Mouse (Mus musculus): ENCODE results near the gene Vat1. TPM values are rescaled to one million over a fixed set of nuclear protein-coding genes. Genes with fewer than 3 reads are reported as not detected.

Vat1 gene
- total RNA-seq, 2 experiments from 2014 or later = 25.3 to 27.7 TPM

- TF ChIP-seq CTCF (conservative IDR thresholded peaks at IDR 0.05) = peak; percentile 52
- DNase-seq (ENCODE audit: low spot score in 2 of 2) = peak; percentile 98
- peak within 1 kb of the TSS; percentile 91 for H3K4me3 ChIP-seq
Measured at GRCm38 (mm10) chr11:101424925-101425813, 40.9 kb downstream of the Vat1 start, which contains the start of the genes Rundc1 and Ptges3l. Gene Rundc1 (plus strand): TSS chr11:101425085. Gene Ptges3l (minus strand): TSS chr11:101425333.

GRCm38 (mm10) chr11:101424105-101424851, 41.8 kb downstream of the Vat1 start, which contains the start of gene Gm27029:
Gene Gm27029 (minus strand): TSS chr11:101424796.
- DNase-seq (ENCODE audit: low spot score in 2 of 2) = no peak
- TF ChIP-seq CTCF (conservative IDR thresholded peaks at IDR 0.05) = no peak
- H3K27ac ChIP-seq = peak within 1 kb of the TSS; percentile 96
- peak within 1 kb of the TSS; percentile 91 for H3K4me3 ChIP-seq

More at GRCm38 (mm10) chr11:101424925-101425813, 40.9 kb downstream of the Vat1 start, which contains the start of the genes Rundc1 and Ptges3l:
- peak within 1 kb of the TSS; percentile 96 for H3K27ac ChIP-seq

DNA sequence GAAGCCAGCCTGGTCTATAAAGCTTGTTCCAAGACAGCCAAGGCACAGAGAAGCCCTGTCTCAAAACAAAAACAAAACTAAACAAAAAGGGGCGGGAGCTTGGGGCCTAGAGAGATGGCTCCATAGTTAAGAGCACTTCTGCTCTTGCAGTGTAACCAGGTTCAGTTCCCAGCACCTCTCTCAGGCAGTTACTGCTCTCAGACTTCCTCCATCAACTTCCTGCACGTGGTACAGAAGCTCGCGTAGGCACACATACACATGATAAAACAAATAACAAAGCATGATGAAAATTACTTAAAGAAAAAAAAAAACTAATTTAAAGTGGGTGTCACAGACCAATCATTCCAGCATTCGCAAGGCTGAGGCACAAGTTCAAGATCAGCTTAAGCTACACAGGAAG, 45.9 kb downstream of the Vat1 start:
- Histone ChIP-seq H3K27ac (no peak overlapping the region), H3K4me3 (no peak overlapping the region)
- no peak for DNase-seq (ENCODE audit: low spot score in 2 of 2)
- TF ChIP-seq CTCF (conservative IDR thresholded peaks at IDR 0.05) = no peak

- DNase-seq (ENCODE audit: low spot score in 2 of 2) = no peak
- H3K4me3 ChIP-seq = no peak overlapping the region
- peak; percentile 55 for TF ChIP-seq CTCF (conservative IDR thresholded peaks at IDR 0.05)
- no peak overlapping the region for H3K27ac ChIP-seq
Measured at GRCm38 (mm10) chr11:101419610-101420009, 46.4 kb downstream of the Vat1 start.

DNA sequence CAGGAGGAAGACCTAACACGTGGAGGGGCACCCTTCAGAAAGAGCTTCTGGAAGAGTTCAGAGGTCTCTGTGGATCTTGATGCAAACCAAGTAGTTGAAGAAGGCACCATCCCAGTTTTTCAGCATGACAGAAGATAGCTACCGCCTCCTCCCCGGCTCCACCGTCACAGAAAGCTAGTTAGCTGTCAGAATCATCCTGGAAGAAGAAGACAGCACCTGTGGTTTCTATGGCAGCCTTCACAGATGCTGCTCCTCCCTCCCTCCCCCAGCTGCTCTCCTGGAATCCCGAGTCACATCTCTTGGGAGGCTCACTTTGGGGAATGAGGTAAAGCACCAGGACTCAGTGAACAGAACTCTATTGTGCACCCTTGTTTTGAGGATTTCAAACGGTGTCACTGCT, 47.0 kb downstream of the Vat1 start:
- H3K27ac ChIP-seq = no peak overlapping the region
- no peak overlapping the region for H3K4me3 ChIP-seq
- TF ChIP-seq CTCF (conservative IDR thresholded peaks at IDR 0.05) = no peak
- DNase-seq (ENCODE audit: low spot score in 2 of 2) = no peak

- no peak; the same call in none of the 2 replicates for TF ChIP-seq CTCF (conservative IDR thresholded peaks at IDR 0.05)
- peak; percentile 81 to 90 for DNase-seq (ENCODE audit: low spot score in 2 of 2)
- Histone ChIP-seq H3K27ac (peak within 1 kb of the TSS; percentile 88), H3K4me3 (peak within 1 kb of the TSS; percentile 91)
Measured at GRCm38 (mm10) chr11:101417101-101417855, 48.8 kb downstream of the Vat1 start, which contains the start of gene Aarsd1. Gene Aarsd1 (minus strand): TSS chr11:101417615.

DNA sequence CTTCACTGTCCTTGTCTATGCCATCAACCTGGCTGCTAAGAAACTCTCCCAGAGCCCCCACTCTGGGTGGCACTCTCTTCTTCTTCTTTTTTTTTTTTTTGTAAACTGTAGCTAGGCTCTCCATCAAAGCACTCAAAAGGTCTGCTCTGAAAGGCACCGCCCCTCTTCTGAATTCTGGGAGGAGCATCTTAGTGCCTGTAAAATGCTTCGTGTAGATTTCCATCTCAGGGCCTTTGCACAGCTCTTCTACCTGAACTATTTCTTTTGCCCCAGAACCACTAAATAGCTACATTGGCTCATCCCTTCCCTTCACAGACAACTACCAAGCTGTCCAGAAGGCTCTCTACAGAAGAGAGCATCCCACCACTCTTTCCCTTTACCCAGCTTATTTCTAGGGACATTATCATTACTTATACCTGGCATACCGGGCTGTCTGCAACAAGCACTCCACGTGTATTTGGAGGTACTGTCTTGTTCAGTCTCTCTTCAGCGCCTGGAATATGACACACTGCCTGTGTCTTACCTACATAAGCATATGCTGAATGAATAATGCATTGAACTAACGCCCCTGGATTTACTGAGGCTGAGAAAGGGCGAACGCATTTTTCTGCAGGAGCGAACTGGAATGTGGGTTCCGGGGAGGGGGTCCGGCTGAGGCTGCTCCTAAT, 49.5 kb downstream of the Vat1 start:
- no peak for DNase-seq (ENCODE audit: low spot score in 2 of 2)
- peak overlapping the region; percentile 88 for H3K27ac ChIP-seq
- H3K4me3 ChIP-seq = peak overlapping the region; percentile 91
- TF ChIP-seq CTCF (conservative IDR thresholded peaks at IDR 0.05) = no peak

DNA sequence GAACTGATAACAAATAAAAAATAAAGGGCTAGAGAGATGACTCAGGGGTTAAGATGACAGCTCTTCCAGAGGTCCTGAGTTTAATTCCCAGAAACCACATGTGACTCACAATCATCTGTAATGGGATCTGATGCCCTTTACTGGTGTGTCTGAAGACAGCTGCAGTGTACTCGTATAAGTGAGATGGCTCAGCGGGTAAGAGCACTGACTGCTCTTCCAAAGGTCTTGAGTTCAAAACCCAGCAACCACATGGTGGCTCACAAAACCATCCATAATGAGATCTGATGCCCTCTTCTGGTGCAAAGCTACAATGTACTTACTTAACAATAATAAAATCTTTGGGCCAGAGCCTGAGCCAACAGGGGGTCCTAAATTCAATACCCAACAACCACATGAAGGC, 50.7 kb downstream of the Vat1 start:
- TF ChIP-seq CTCF (conservative IDR thresholded peaks at IDR 0.05) = peak; percentile 48
- no peak for DNase-seq (ENCODE audit: low spot score in 2 of 2)
- no peak overlapping the region for H3K4me3 ChIP-seq

More for the DNA sequence above, 50.7 kb downstream of the Vat1 start:
- no peak overlapping the region for H3K27ac ChIP-seq

Small RNAs within 50 kb of the gene (microRNA-seq; reads per million reads assigned to microRNA genes)
- gene Mir6929 = 0.37 to 0.64 reads per million in 2 experiments

Other genes with a start within 250 kb of the Vat1 start
- gene Ezh1, start 239.8 kb downstream of the Vat1 start, total RNA-seq (2021) = 10 to 100 TPM; 73.6 to 81.8 TPM
- gene Ramp2, start 220.2 kb downstream of the Vat1 start, total RNA-seq (2021) = 10 to 100 TPM; 62.2 to 68.0 TPM
- gene Vps25, start 212.5 kb downstream of the Vat1 start, total RNA-seq (2021) = 10 to 100 TPM; 68.8 to 69.4 TPM
- 10 to 100 TPM; 11.3 to 11.4 TPM for gene Wnk4, start 205.7 kb downstream of the Vat1 start, total RNA-seq (2021)
- gene Cntd1, start 187.2 kb downstream of the Vat1 start, total RNA-seq (2021) = under 1 TPM; 0.29 to 0.56 TPM
- 100 to 1,000 TPM in 1 of 2 experiments, 10 to 100 TPM in 1; 95.5 to 108 TPM for gene Coa3, start 187.1 kb downstream of the Vat1 start, total RNA-seq (2021)
- 100 to 1,000 TPM; 219 to 223 TPM for gene Becn1, start 163.9 kb downstream of the Vat1 start, total RNA-seq (2021)
- gene Psme3, start 150.0 kb downstream of the Vat1 start, total RNA-seq (2021) = 100 to 1,000 TPM; 121 TPM
- gene Aoc2, start 141.2 kb downstream of the Vat1 start, total RNA-seq (2021) = 1 to 10 TPM; 6.8 to 7.5 TPM
- under 1 TPM; 0.64 to 0.74 TPM for gene Aoc3, start 135.6 kb downstream of the Vat1 start, total RNA-seq (2021)
- not detected for gene G6pc, start 98.7 kb downstream of the Vat1 start, total RNA-seq (2021)
- gene Aarsd1, start 48.6 kb downstream of the Vat1 start, total RNA-seq (2021) = 10 to 100 TPM; 47.2 to 51.2 TPM
- gene Gm27029, start 41.4 kb downstream of the Vat1 start, total RNA-seq (2021) = 1 to 10 TPM; 6.7 to 7.4 TPM
- 10 to 100 TPM; 31.9 to 33.5 TPM for gene Rundc1, start 41.1 kb downstream of the Vat1 start, total RNA-seq (2021)
- 1 to 10 TPM in 1 of 2 experiments, under 1 TPM in 1; 0.71 to 2.0 TPM for gene Ptges3l, start 40.9 kb downstream of the Vat1 start, total RNA-seq (2021)
- gene Rpl27, start 23.9 kb downstream of the Vat1 start, total RNA-seq (2021) = 10 to 100 TPM; 31.6 to 32.9 TPM
- gene Ifi35, start 17.8 kb downstream of the Vat1 start, total RNA-seq (2021) = 1 to 10 TPM; 2.4 to 3.5 TPM
- gene Rnd2, start 1.2 kb downstream of the Vat1 start, total RNA-seq (2021) = 100 to 1,000 TPM; 113 to 122 TPM
- 1 to 10 TPM; 1.3 TPM for gene Brca1, start 85.7 kb upstream of the Vat1 start, total RNA-seq (2021)
- gene Nbr1, start 85.9 kb upstream of the Vat1 start, total RNA-seq (2021) = 100 to 1,000 TPM; 199 to 221 TPM
- gene Tmem106a, start 116.0 kb upstream of the Vat1 start, total RNA-seq (2021) = 1 to 10 TPM; 2.4 to 4.2 TPM
- gene Gm11634, start 133.0 kb upstream of the Vat1 start, total RNA-seq (2021) = not detected
- 1 to 10 TPM; 8.4 to 10.0 TPM for gene Rdm1, start 161.0 kb upstream of the Vat1 start, total RNA-seq (2021)
- gene Arl4d, start 199.3 kb upstream of the Vat1 start, total RNA-seq (2021) = 10 to 100 TPM; 10.6 to 16.0 TPM